Mouse (Mus musculus): ENCODE data around the gene 1700007K13Rik. TPM values are rescaled to one million over a fixed set of nuclear protein-coding genes. Genes with fewer than 3 reads are reported as not detected.

1700007K13Rik gene
- polyA plus RNA-seq (2021; fragmentation: Nextera tagmentation), result 5.1 and 9.4 TPM in 2 replicates
- long read RNA-seq, experiment 1, partial matches to known transcripts, result 0 of 3 reads
- long read RNA-seq, experiment 1, other reads (novel, unspliced or antisense), result 0 of 3 reads
- long read RNA-seq, experiment 2, partial matches to known transcripts, result 0 of 3 reads
- long read RNA-seq, experiment 2, other reads (novel, unspliced or antisense), result 0 of 3 reads

GRCm38 (mm10) chr2:28465836-28466518 is at the start of gene 1700007K13Rik:
1700007K13Rik (minus strand) TSS chr2:28466332.

DNA sequence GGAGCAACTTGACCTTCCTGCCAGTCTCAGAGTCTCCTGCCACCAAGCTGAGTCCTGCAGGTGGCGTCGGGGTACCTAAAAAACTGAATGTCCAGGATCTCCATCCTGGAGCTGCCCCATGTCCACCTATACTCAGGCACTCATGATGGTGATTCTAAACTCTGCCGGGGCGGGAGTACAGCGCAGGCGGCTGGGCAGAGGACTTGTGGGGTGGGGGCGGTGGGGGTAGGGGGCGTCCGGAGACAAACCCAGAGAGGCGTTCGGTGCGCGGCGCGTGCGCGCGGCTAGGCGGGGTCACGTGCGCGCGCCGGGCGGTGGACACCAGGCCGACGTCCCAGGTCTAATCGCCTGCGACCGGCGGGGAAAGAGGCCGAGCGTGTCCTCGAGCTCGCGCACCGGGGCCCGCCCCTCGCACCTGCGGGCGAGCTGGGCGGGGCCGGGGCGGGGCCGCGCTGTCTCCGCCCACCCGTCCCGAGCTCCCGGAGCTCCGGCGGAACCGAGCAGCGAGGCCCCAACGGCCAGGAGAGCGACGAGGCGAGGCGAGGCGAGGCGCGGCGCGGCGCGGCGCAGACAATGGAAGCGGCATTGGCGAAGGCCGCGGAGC is 46.8 kb upstream of the 1700007K13Rik start, which contains the start of gene Ralgds:
Gene Ralgds (plus strand): TSS at position 328 of the 604 bp plus-strand sequence.

GRCm38 (mm10) chr2:28505795-28506194 is 39.7 kb upstream of the 1700007K13Rik start, which contains the start of gene Gm10134:
Gm10134 (plus strand) TSS chr2:28506095.

DNA sequence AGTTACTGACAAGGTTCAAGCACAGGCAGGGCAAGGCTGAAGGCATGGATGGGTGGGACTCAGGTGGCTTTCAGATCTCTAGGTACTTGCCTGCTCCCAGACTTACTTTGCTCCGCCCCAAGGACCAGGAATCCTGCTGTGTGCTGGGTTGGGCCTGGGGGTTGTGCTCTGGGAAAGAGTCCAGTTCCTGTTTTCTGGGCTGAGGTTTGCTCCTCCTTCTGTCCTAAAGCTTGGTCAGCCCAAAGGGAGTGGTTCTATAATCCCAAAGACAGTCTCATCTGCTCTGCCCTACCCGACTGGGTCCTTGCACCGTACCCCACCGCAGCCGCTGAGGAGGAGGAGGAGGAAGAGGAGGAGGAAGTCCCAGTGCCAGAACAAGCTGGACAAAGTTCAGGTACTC is 30.5 kb upstream of the 1700007K13Rik start, which contains the start of gene Gbgt1:
Gene Gbgt1 (plus strand): TSS at position 221 of the 400 bp plus-strand sequence.

GRCm38 (mm10) chr2:28467860-28468485 is 1.8 kb upstream of the 1700007K13Rik start, which contains the start of gene Mrps2:
Mrps2 (plus strand) TSS chr2:28468066.

GRCm38 (mm10) chr2:28446515-28447314 is 19.4 kb downstream of the 1700007K13Rik start, which contains the start of gene Ppp1r26:
Ppp1r26 (plus strand) TSS chr2:28446800.

Other genes with a start within 250 kb of the 1700007K13Rik start
- gene Ppp1r26, start 19.5 kb downstream of the 1700007K13Rik start, polyA plus RNA-seq (2021; fragmentation: Nextera tagmentation), result 3.3 and 4.8 TPM in 2 replicates
- gene Mrps2, start 1.7 kb upstream of the 1700007K13Rik start, polyA plus RNA-seq (2021; fragmentation: Nextera tagmentation), result 18.2 and 20.5 TPM in 2 replicates
- 0.78 and 1.2 TPM in 2 replicates for gene Gbgt1, start 30.6 kb upstream of the 1700007K13Rik start, polyA plus RNA-seq (2021; fragmentation: Nextera tagmentation)
- not detected in 2 replicates for gene Gm10134, start 39.8 kb upstream of the 1700007K13Rik start, polyA plus RNA-seq (2021; fragmentation: Nextera tagmentation)
- 41.8 and 50.6 TPM in 2 replicates for gene Ralgds, start 46.8 kb upstream of the 1700007K13Rik start, polyA plus RNA-seq (2021; fragmentation: Nextera tagmentation)
- gene Cel, start 97.1 kb upstream of the 1700007K13Rik start, polyA plus RNA-seq (2021; fragmentation: Nextera tagmentation), result not detected in 2 replicates
- gene Gtf3c5, start 117.4 kb upstream of the 1700007K13Rik start, polyA plus RNA-seq (2021; fragmentation: Nextera tagmentation), result 8.0 and 9.3 TPM in 2 replicates
- gene Gfi1b, start 155.7 kb upstream of the 1700007K13Rik start, polyA plus RNA-seq (2021; fragmentation: Nextera tagmentation), result not detected in 2 replicates
- gene Tsc1, start 174.9 kb upstream of the 1700007K13Rik start, polyA plus RNA-seq (2021; fragmentation: Nextera tagmentation), result 16.5 and 21.8 TPM in 2 replicates
- gene Spaca9, start 233.4 kb upstream of the 1700007K13Rik start, polyA plus RNA-seq (2021; fragmentation: Nextera tagmentation), result 3.0 and 6.2 TPM in 2 replicates
- gene Ak8, start 233.8 kb upstream of the 1700007K13Rik start, polyA plus RNA-seq (2021; fragmentation: Nextera tagmentation), result 2.6 and 5.0 TPM in 2 replicates

All from layer of hippocampus, adult 6 months (tissue).